Mouse (Mus musculus): ENCODE data around the gene Tmem163. TPM values are rescaled to one million over a fixed set of nuclear protein-coding genes. Genes with fewer than 3 reads are reported as not detected.

The Tmem163 gene
- polyA plus RNA-seq, 1 experiment = not detected

GRCm38 (mm10) chr1:127637917-127638316, 41.4 kb downstream of the Tmem163 start:
- no peak overlapping the region for H3K4me2 ChIP-seq (ENCODE audit: low read depth)
- no peaks in the 10 kb centered on the region for H3K79me2 ChIP-seq (ENCODE audit: control insufficient read depth, insufficient read depth)
- no peaks in the 10 kb centered on the region for H3K27me3 ChIP-seq (ENCODE audit: control insufficient read depth, insufficient read depth, insufficient read length)
- no peaks in the 10 kb centered on the region for H3K36me3 ChIP-seq (ENCODE audit: control insufficient read depth, insufficient read depth)
- H3K4me3 ChIP-seq = no peak overlapping the region
- H3ac ChIP-seq (ENCODE audit: control insufficient read depth, insufficient read length) = no peak overlapping the region
- no peak for TF ChIP-seq USF1 (IDR thresholded peaks at IDR 0.05; ENCODE audit: low read depth)

DNA sequence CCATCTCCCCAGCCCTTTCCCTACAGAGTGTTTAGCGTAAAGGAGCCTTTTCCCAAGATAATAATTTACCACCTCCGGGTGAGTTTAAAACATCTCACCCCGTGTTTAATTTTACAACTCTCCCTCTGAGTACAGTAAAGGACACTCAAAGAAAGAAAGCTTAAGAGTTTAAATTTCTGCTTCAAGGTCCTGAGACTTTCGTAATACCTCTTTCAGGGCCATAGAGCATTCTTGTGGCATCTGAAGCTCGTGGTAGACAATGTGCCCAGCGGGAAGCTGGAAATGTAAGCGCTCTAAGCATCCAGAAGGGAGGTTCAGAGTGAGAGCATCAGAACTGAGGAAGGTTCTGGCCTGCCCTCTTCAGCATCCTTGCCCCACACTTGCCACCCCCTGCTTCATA, 52.2 kb downstream of the Tmem163 start:
- H3K4me2 ChIP-seq (ENCODE audit: low read depth) = no peak overlapping the region
- no peak overlapping the region for H3K4me3 ChIP-seq
- no peaks in the 10 kb centered on the region for H3K36me3 ChIP-seq (ENCODE audit: control insufficient read depth, insufficient read depth)
- no peaks in the 10 kb centered on the region for H3K79me2 ChIP-seq (ENCODE audit: control insufficient read depth, insufficient read depth)
- TF ChIP-seq MYOD1 (IDR thresholded peaks at IDR 0.05; ENCODE audit: control insufficient read depth in 1 of 3, insufficient read length in 2 of 3, low read depth in 2 of 3) (no peak), MAX (IDR thresholded peaks at IDR 0.05; ENCODE audit: low read depth) (no peak), POLR2A (IDR thresholded peaks at IDR 0.05; ENCODE audit: insufficient read length, low read depth) (no peak), TCF12 (IDR thresholded peaks at IDR 0.05; ENCODE audit: insufficient read depth, poor library complexity, severe bottlenecking) (no peak), TCF3 (IDR thresholded peaks at IDR 0.05; ENCODE audit: insufficient read length, low read depth) (no peak), USF1 (IDR thresholded peaks at IDR 0.05; ENCODE audit: low read depth) (no peak), REST (IDR thresholded peaks at IDR 0.05; ENCODE audit: insufficient read depth, insufficient read length) (no peak), MYOG (IDR thresholded peaks at IDR 0.05; ENCODE audit: control insufficient read depth in 1 of 3, insufficient read depth in 1 of 3, insufficient read length in 2 of 3, low read depth in 2 of 3) (no peak), SRF (IDR thresholded peaks at IDR 0.05; ENCODE audit: control insufficient read depth, insufficient read length, low read depth) (no peak), CEBPB (IDR thresholded peaks at IDR 0.05; ENCODE audit: insufficient read depth, poor library complexity, severe bottlenecking) (no peak), E2F4 (IDR thresholded peaks at IDR 0.05; ENCODE audit: insufficient read depth) (no peak), POLR2AphosphoS2 (IDR thresholded peaks at IDR 0.05; ENCODE audit: insufficient read length, low read depth) (no peak)
- no peak overlapping the region for H3ac ChIP-seq (ENCODE audit: control insufficient read depth, insufficient read length)
- H3K27me3 ChIP-seq (ENCODE audit: control insufficient read depth, insufficient read depth, insufficient read length) = no peaks in the 10 kb centered on the region

GRCm38 (mm10) chr1:127625577-127626362, 53.6 kb downstream of the Tmem163 start:
- no peak overlapping the region for H3K4me3 ChIP-seq
- no peak overlapping the region for H3K4me2 ChIP-seq (ENCODE audit: low read depth)
- H3K79me2 ChIP-seq (ENCODE audit: control insufficient read depth, insufficient read depth) = no peaks in the 10 kb centered on the region
- no peak overlapping the region for H3ac ChIP-seq (ENCODE audit: control insufficient read depth, insufficient read length)
- H3K27me3 ChIP-seq (ENCODE audit: control insufficient read depth, insufficient read depth, insufficient read length) = no peaks in the 10 kb centered on the region
- H3K36me3 ChIP-seq (ENCODE audit: control insufficient read depth, insufficient read depth) = no peaks in the 10 kb centered on the region
- TF ChIP-seq POLR2A (IDR thresholded peaks at IDR 0.05; ENCODE audit: insufficient read length, low read depth) (no peak), MYOD1 (IDR thresholded peaks at IDR 0.05; ENCODE audit: control insufficient read depth in 1 of 3, insufficient read length in 2 of 3, low read depth in 2 of 3) (no peak), CEBPB (IDR thresholded peaks at IDR 0.05; ENCODE audit: insufficient read depth, poor library complexity, severe bottlenecking) (no peak), REST (IDR thresholded peaks at IDR 0.05; ENCODE audit: insufficient read depth, insufficient read length) (no peak), SRF (IDR thresholded peaks at IDR 0.05; ENCODE audit: control insufficient read depth, insufficient read length, low read depth) (no peak), E2F4 (IDR thresholded peaks at IDR 0.05; ENCODE audit: insufficient read depth) (no peak), TCF12 (IDR thresholded peaks at IDR 0.05; ENCODE audit: insufficient read depth, poor library complexity, severe bottlenecking) (no peak), MYOG (IDR thresholded peaks at IDR 0.05; ENCODE audit: control insufficient read depth in 1 of 3, insufficient read depth in 1 of 3, insufficient read length in 2 of 3, low read depth in 2 of 3) (no peak)

DNA sequence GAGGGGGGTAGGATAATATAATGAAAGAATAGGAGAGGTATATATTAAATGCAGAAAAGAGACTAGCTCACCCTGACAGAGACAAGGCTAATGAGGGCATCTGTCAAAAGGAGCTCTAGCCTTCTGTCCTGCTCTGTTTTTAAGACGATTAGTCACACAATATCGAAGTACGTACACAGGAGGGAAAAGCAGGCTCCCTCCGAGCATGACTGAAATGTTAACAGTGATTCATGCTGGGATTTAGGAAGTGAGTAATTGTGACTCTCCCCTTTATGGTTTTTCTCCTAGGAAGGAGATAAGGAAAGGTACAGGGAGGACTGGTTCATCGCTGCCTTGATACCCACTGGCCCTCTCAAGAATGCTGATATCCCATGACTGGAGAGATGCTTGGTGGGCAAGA, 57.0 kb downstream of the Tmem163 start:
- no peak overlapping the region for H3K4me3 ChIP-seq

DNA sequence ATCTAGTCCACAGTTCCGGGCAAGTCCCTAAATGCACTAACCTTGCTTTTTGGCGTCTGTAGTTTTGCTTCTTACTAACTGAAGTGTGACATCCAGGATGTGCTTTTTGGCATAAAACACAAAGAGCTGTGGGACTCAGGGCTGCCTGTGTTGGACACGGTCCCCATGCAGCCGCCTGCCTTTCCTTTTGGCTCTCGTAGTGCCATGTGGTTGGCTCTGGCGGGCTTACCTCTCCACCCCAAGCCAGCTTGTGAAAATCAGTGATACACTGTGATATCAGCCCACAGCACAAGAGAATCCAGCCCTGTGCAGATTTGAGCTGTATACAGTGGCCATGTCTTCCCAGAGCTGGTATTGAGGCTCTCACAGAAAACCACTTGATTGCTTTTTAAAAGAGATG, 60.3 kb downstream of the Tmem163 start:
- Histone ChIP-seq H3K79me2 (ENCODE audit: control insufficient read depth, insufficient read depth) (no peaks in the 10 kb centered on the region), H3K36me3 (ENCODE audit: control insufficient read depth, insufficient read depth) (no peaks in the 10 kb centered on the region), H3ac (ENCODE audit: control insufficient read depth, insufficient read length) (no peak overlapping the region), H3K27me3 (ENCODE audit: control insufficient read depth, insufficient read depth, insufficient read length) (no peaks in the 10 kb centered on the region), H3K4me2 (ENCODE audit: low read depth) (no peak overlapping the region), H3K4me3 (no peak overlapping the region)
- TF ChIP-seq TCF3 (IDR thresholded peaks at IDR 0.05; ENCODE audit: insufficient read length, low read depth) = no peak
- TF ChIP-seq MAX (IDR thresholded peaks at IDR 0.05; ENCODE audit: low read depth) = no peak
- no peak for TF ChIP-seq USF1 (IDR thresholded peaks at IDR 0.05; ENCODE audit: low read depth)
- no peak for TF ChIP-seq MYOG (IDR thresholded peaks at IDR 0.05; ENCODE audit: control insufficient read depth in 1 of 3, insufficient read depth in 1 of 3, insufficient read length in 2 of 3, low read depth in 2 of 3)
- no peak for TF ChIP-seq REST (IDR thresholded peaks at IDR 0.05; ENCODE audit: insufficient read depth, insufficient read length)
- no peak for TF ChIP-seq TCF12 (IDR thresholded peaks at IDR 0.05; ENCODE audit: insufficient read depth, poor library complexity, severe bottlenecking)
- no peak for TF ChIP-seq POLR2A (IDR thresholded peaks at IDR 0.05; ENCODE audit: insufficient read length, low read depth)
- no peak for TF ChIP-seq MYOD1 (IDR thresholded peaks at IDR 0.05; ENCODE audit: control insufficient read depth in 1 of 3, insufficient read length in 2 of 3, low read depth in 2 of 3)
- TF ChIP-seq SRF (IDR thresholded peaks at IDR 0.05; ENCODE audit: control insufficient read depth, insufficient read length, low read depth) = no peak
- TF ChIP-seq CEBPB (IDR thresholded peaks at IDR 0.05; ENCODE audit: insufficient read depth, poor library complexity, severe bottlenecking) = no peak
- TF ChIP-seq POLR2AphosphoS2 (IDR thresholded peaks at IDR 0.05; ENCODE audit: insufficient read length, low read depth) = no peak
- no peak for TF ChIP-seq E2F4 (IDR thresholded peaks at IDR 0.05; ENCODE audit: insufficient read depth)

More for the DNA sequence above, 57.0 kb downstream of the Tmem163 start:
- H3ac ChIP-seq (ENCODE audit: control insufficient read depth, insufficient read length) = no peak overlapping the region
- no peak overlapping the region for H3K4me2 ChIP-seq (ENCODE audit: low read depth)
- no peaks in the 10 kb centered on the region for H3K36me3 ChIP-seq (ENCODE audit: control insufficient read depth, insufficient read depth)
- no peak for TF ChIP-seq MYOD1 (IDR thresholded peaks at IDR 0.05; ENCODE audit: control insufficient read depth in 1 of 3, insufficient read length in 2 of 3, low read depth in 2 of 3)
- no peak for TF ChIP-seq USF1 (IDR thresholded peaks at IDR 0.05; ENCODE audit: low read depth)
- no peak for TF ChIP-seq REST (IDR thresholded peaks at IDR 0.05; ENCODE audit: insufficient read depth, insufficient read length)
- no peak for TF ChIP-seq TCF3 (IDR thresholded peaks at IDR 0.05; ENCODE audit: insufficient read length, low read depth)
- TF ChIP-seq SRF (IDR thresholded peaks at IDR 0.05; ENCODE audit: control insufficient read depth, insufficient read length, low read depth) = no peak
- no peak for TF ChIP-seq POLR2A (IDR thresholded peaks at IDR 0.05; ENCODE audit: insufficient read length, low read depth)
- no peak for TF ChIP-seq MYOG (IDR thresholded peaks at IDR 0.05; ENCODE audit: control insufficient read depth in 1 of 3, insufficient read depth in 1 of 3, insufficient read length in 2 of 3, low read depth in 2 of 3)
- TF ChIP-seq MAX (IDR thresholded peaks at IDR 0.05; ENCODE audit: low read depth) = no peak
- H3K27me3 ChIP-seq (ENCODE audit: control insufficient read depth, insufficient read depth, insufficient read length) = no peaks in the 10 kb centered on the region
- no peaks in the 10 kb centered on the region for H3K79me2 ChIP-seq (ENCODE audit: control insufficient read depth, insufficient read depth)
